Mouse (Mus musculus) midbrain, embryonic 12.5 days (tissue): ENCODE results near the gene Hs3st2. TPM values are rescaled to one million over a fixed set of nuclear protein-coding genes. Genes with fewer than 3 reads are reported as not detected.
"Not testable (repeated sequence)": the region's sequence is repeated elsewhere in the genome, so short reads cannot be mapped to it uniquely, and the experiment has no call there.

ENCODE experiments used
- ATAC-seq: fragments of 200-750 bp; cut with Nextera tagmentation; 2 replicates; pipeline ENCODE4 v1.8.0; 2017; ENCODE audit warnings: low read depth, moderate TSS enrichment, moderate library complexity; ENCODE audit not compliant: low FRiP score
- H3K27ac ChIP-seq: fragments of 300-500 bp; sonication (generic); replicated peaks from 2 replicates; pipeline ENCODE4 v1.5.1; 2016; ENCODE audit warnings: mild to moderate bottlenecking
- H3K27me3 ChIP-seq: fragments of 300-500 bp; sonication (generic); 2 replicates; pipeline ENCODE4 v1.6.1; 2016; ENCODE audit warnings: mild to moderate bottlenecking
- H3K36me3 ChIP-seq: fragments of 300-500 bp; sonication (generic); 2 replicates; pipeline ENCODE4 v1.6.1; 2016
- H3K4me1 ChIP-seq: fragments of 300-500 bp; sonication (generic); 2 replicates; pipeline ENCODE4 v1.6.1; 2016
- H3K4me2 ChIP-seq: fragments of 300-500 bp; sonication (generic); replicated peaks from 2 replicates; pipeline ENCODE4 v1.6.1; 2016; ENCODE audit warnings: mild to moderate bottlenecking, moderate library complexity
- H3K4me3 ChIP-seq: fragments of 300-500 bp; sonication (generic); 2 replicates; pipeline ENCODE4 v1.5.1; 2016; ENCODE audit warnings: mild to moderate bottlenecking
- H3K9ac ChIP-seq: fragments of 300-500 bp; sonication (generic); replicated peaks from 2 replicates; pipeline ENCODE4 v1.6.1; 2016; ENCODE audit warnings: mild to moderate bottlenecking, moderate library complexity
- H3K9me3 ChIP-seq: fragments of 300-500 bp; sonication (generic); 2 replicates; pipeline ENCODE4 v1.6.1; 2016; ENCODE audit warnings: mild to moderate bottlenecking
- WGBS: fragments of 180-500 bp; shearing (Covaris S2); methylation state at CpG from one replicate; pipeline ENCODE4 v1.1.7; 2016; 5-methylcytosine and 5-hydroxymethylcytosine counted together
- polyA plus RNA-seq: library from polyadenylated mRNA; unstranded; fragments of >200 nt; fragmentation: Nextera tagmentation; extraction: Ambion mirVana; gene quantifications from 2 replicates; pipeline ENCODE4 v1.2.1, GENCODE M21; 2016

Hs3st2 gene
- polyA plus RNA-seq, result 2.2 and 2.9 TPM in 2 replicates

DNA sequence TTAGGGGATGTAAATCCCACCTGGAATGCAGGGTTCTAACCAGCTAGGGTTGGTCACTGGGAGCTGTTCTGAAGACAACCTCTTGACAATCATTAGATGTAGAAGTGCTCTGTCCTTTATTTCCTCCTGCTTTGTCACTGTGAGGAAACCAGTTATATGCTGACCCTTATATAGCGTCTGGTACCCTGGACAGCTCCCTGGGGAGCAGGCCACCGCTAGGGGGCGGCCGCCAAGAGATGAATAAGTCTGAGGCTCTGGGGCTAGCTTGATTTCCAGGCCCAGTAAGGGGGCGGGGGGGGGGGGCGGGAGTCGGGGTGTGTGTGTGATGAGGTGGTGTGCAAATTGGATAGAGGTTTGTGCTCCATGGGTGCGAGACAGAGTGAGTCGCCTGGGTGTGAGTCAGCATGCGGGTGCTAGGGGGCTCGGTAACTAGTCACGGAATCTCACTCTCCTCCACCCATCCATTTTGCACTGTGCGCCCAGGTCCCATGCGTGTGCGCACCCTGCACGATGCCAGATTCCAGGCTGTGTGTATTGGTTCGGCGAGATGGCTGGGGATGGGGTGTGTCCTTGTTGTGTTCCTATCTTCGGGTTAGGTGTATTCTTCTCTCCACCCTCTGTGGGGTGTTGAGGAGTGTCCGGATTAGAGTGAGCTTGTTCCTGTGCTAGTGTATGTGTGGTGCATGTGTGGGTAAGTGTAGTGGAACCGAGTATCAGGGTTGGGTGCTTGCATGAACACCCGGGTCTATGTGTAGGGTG lies at the start of gene Hs3st2:
Hs3st2 (plus strand) TSS at position 635 of the 759 bp plus-strand sequence.
- peak within 1 kb of the TSS; percentile 44 for H3K4me3 ChIP-seq
- H3K27me3 ChIP-seq, result peaks cover 48% of the 10 kb centered on the region
- H3K36me3 ChIP-seq, result no peaks in the 10 kb centered on the region
- peak; percentile 47 for ATAC-seq
- H3K27ac ChIP-seq, result no peak within 1 kb of the TSS
- no peaks in the 10 kb centered on the region for H3K9me3 ChIP-seq
- H3K4me2 ChIP-seq, result peak within 1 kb of the TSS; percentile 56
- H3K4me1 ChIP-seq, result peaks cover 14% of the 10 kb centered on the region
- peak within 1 kb of the TSS; percentile 37; the same call in 1 of the 2 replicates for H3K9ac ChIP-seq
- WGBS, result 3% methylated on average over 21 of the region's 22 CpGs

DNA sequence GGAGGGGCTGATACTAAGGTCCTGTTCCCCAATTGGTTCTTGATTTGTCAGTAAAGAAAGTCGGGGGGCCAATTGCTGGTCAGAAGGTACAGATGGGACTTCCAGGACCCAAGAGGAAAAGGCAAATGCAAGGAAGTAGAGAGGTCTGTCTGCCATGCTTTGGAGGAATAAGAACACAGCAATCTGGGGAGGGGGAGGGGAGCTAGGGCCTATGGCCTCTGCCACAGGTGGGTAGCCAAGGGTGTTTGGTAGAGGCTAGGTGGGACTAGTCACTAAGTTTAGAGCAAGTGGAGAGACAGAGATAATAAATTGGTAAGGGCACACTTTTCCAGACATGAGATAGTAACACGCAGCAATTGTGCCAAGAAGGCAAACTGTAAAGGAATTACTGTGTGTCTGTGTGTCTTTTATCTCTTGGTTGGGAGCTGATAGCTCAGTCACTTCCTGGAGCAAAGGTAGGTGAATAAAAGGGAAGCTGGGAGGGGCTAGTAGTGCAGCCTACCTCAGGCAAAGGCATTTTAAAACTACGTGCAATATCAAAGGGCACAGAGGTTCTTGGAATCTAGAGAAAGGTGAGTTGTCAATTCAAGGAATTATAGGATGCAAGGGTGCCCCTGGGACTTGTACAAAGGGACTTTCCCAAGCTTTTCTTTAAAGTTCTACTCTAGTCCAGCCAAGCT lies 43.2 kb upstream of the Hs3st2 start:
- Histone ChIP-seq H3K9me3 (no peaks in the 10 kb centered on the region), H3K36me3 (no peaks in the 10 kb centered on the region)
- 81% methylated on average over 3 of the region's 3 CpGs for WGBS

DNA sequence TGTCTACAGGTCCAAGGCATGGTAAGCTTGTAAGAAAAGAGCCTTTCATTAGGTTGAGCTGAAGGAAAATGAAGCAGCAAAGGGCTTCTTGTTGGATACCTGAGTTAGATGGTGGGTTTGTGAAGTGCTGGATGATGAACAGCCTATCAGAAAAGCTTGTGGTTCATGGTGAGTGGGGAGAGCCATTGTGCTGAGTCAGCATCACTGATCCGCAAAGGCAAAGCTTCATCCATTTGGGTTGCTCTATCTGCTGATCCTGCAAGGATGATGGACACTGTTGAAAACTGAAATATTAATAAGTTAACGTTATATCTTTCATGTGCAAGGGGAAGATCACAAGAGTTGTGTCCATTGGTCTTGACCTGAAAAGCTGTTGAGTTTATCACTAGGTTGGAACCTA lies 40.0 kb upstream of the Hs3st2 start:
- Histone ChIP-seq H3K4me2 (no peak overlapping the region), H3K4me3 (no peak overlapping the region), H3K27ac (no peak overlapping the region), H3K9ac (no peak overlapping the region), H3K9me3 (no peaks in the 10 kb centered on the region), H3K27me3 (no peaks in the 10 kb centered on the region), H3K36me3 (no peaks in the 10 kb centered on the region), H3K4me1 (no peaks in the 10 kb centered on the region; the same call in 1 of the 2 replicates)
- 85% methylated on average over 2 of the region's 2 CpGs for WGBS
- ATAC-seq, result no peak

More for the DNA sequence above, 43.2 kb upstream of the Hs3st2 start:
- H3K27ac ChIP-seq, result no peak overlapping the region
- ATAC-seq, result no peak
- no peaks in the 10 kb centered on the region for H3K4me1 ChIP-seq
- H3K9ac ChIP-seq, result no peak overlapping the region
- no peaks in the 10 kb centered on the region for H3K27me3 ChIP-seq
- no peak overlapping the region for H3K4me3 ChIP-seq
- no peak overlapping the region for H3K4me2 ChIP-seq

DNA sequence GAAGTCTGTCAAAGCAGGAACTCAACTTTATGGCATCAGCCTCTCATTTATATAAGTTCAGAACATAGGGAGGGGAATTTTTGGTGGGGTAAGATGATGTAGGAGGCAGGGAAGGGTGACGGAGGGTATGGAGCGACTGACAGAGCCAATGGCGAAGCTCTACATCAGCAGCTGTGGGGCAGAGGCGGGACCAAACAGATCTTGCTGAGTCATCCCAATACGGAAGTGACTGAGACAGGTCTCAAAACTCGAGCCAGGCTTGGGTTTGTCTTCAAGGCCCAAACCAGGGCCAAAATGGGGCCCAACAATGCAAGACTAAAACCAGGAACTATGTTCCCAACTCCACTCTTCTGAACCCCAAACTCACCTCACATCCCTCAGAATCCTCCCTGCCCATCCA lies 30.2 kb upstream of the Hs3st2 start:
- not testable (repeated sequence) for H3K27me3 ChIP-seq, H3K4me1 ChIP-seq, H3K27ac ChIP-seq, H3K9me3 ChIP-seq, H3K4me2 ChIP-seq, H3K9ac ChIP-seq, H3K36me3 ChIP-seq, ATAC-seq, H3K4me3 ChIP-seq
- WGBS, result 86% methylated on average over 6 of the region's 6 CpGs

DNA sequence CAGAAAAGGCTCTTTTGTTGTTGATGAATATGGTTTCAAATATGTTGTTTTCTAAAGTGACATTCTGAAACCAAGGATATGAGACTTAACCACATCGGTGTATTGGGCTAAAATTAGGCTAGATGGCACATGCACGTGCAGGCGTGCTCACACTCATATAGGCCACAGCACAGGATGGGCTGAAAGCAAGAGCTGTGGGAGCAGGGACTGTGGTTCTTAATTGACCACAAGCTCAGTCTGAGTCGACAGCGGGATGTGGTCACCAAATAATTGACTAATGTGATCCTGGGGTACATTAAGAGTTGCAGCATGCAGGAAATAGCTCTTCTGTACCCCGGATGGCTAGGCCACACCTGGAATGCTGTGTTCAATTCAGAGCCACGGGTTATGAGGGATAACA lies 26.1 kb upstream of the Hs3st2 start:
- Histone ChIP-seq H3K4me1 (no peaks in the 10 kb centered on the region), H3K9ac (no peak overlapping the region), H3K27ac (no peak overlapping the region), H3K4me3 (no peak overlapping the region), H3K4me2 (no peak overlapping the region), H3K36me3 (no peaks in the 10 kb centered on the region), H3K9me3 (no peaks in the 10 kb centered on the region), H3K27me3 (no peaks in the 10 kb centered on the region)
- WGBS, result 90% methylated on average over 7 of the region's 7 CpGs
- no peak for ATAC-seq

DNA sequence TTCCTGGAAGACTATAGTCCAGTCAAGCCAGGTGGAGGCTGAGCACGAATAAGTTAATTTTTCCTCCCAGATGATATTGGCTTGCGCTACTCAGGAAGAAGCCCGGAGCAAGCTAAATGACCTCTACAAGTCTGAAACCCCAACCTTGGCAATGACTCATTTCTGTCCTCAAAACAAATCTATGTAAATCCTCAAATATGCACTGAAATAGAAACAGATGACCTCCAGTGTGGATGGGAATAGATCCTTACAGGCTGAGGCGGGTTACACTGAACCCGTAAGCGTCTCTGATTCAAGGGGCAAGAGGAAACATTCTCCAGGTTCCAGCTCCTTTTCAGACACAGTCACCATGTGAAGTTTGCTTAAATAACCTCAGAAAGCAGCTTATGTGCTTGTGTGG lies 24.5 kb upstream of the Hs3st2 start:
- Histone ChIP-seq H3K27ac (no peak overlapping the region), H3K9ac (no peak overlapping the region), H3K36me3 (no peaks in the 10 kb centered on the region), H3K4me1 (no peaks in the 10 kb centered on the region), H3K27me3 (no peaks in the 10 kb centered on the region), H3K9me3 (no peaks in the 10 kb centered on the region), H3K4me3 (no peak overlapping the region), H3K4me2 (no peak overlapping the region)
- no peak for ATAC-seq
- 95% methylated on average over 6 of the region's 6 CpGs for WGBS

DNA sequence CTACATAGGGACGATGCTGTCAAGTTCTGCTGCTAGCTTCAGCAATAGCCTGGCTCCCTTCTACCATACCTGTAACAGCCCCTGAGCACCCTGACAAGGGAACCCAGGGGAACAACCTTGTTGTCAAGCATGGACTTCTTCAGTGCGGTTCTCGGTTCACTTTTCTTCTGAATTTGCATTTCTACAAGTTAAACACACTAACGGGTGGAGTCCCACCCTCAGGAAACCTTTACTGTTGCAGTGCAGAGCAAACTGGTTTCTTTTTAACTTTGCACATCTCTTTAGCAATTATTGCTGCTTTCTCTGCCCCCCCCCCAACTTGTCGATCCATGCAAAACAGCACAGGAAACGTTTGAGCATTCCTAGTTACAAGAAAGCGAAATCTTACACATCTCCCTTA lies 19.7 kb upstream of the Hs3st2 start:
- no peaks in the 10 kb centered on the region for H3K4me1 ChIP-seq
- 87% methylated on average over 7 of the region's 7 CpGs for WGBS
- no peak for ATAC-seq
- H3K9ac ChIP-seq, result no peak overlapping the region
- no peak overlapping the region for H3K4me2 ChIP-seq
- H3K27ac ChIP-seq, result no peak overlapping the region
- no peaks in the 10 kb centered on the region for H3K36me3 ChIP-seq
- H3K4me3 ChIP-seq, result no peak overlapping the region
- H3K27me3 ChIP-seq, result no peaks in the 10 kb centered on the region
- no peaks in the 10 kb centered on the region for H3K9me3 ChIP-seq

DNA sequence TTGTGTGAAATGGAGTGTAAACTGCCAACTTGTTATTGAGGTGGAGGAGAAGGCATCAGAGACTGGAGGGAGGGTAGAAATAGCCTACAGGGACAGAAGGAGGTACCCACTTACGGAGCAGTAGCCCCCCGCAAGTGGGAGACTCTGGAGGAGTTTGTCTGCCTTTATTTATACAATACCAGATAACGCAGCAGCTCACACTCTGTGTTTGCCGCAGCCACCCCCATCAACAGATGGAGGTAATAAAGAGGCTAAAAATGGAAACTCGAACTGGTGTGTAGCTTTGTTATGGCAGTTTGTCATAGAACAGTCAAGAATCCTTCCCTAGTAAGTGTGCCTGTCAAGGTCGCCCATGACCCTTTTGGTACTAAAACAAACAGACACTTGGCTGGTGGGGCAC lies 16.2 kb upstream of the Hs3st2 start:
- H3K36me3 ChIP-seq, result no peaks in the 10 kb centered on the region
- H3K4me2 ChIP-seq, result no peak overlapping the region
- H3K27ac ChIP-seq, result no peak overlapping the region
- WGBS, result 73% methylated on average over 6 of the region's 6 CpGs
- H3K4me3 ChIP-seq, result no peak overlapping the region
- no peak for ATAC-seq
- H3K27me3 ChIP-seq, result no peaks in the 10 kb centered on the region
- no peaks in the 10 kb centered on the region for H3K4me1 ChIP-seq
- no peak overlapping the region for H3K9ac ChIP-seq
- no peaks in the 10 kb centered on the region for H3K9me3 ChIP-seq

DNA sequence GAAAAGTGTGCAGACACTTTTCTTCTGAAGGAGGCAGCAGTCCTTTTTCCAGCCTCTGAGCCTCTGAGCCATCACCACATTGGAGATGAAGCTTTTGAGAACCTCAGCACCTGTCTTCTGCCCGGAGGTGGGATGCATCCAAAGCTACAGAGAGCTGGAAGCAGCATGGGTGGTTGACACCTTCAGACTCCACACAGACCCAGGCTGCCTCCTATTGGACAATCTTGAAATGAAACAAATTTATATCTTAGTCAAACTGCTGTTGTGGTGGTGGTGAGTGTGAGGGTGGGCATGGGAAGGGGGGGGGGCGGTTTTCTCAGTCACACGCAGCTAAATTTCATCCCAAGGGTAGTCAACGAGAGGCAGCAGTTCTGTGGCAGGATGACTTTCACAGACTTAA lies 12.7 kb upstream of the Hs3st2 start:
- no peak overlapping the region for H3K4me2 ChIP-seq
- no peaks in the 10 kb centered on the region for H3K9me3 ChIP-seq
- H3K4me1 ChIP-seq, result no peaks in the 10 kb centered on the region
- no peak overlapping the region for H3K27ac ChIP-seq
- no peaks in the 10 kb centered on the region for H3K27me3 ChIP-seq
- H3K36me3 ChIP-seq, result no peaks in the 10 kb centered on the region
- ATAC-seq, result no peak
- WGBS, result 69% methylated on average over 4 of the region's 4 CpGs
- no peak overlapping the region for H3K9ac ChIP-seq
- no peak overlapping the region for H3K4me3 ChIP-seq

DNA sequence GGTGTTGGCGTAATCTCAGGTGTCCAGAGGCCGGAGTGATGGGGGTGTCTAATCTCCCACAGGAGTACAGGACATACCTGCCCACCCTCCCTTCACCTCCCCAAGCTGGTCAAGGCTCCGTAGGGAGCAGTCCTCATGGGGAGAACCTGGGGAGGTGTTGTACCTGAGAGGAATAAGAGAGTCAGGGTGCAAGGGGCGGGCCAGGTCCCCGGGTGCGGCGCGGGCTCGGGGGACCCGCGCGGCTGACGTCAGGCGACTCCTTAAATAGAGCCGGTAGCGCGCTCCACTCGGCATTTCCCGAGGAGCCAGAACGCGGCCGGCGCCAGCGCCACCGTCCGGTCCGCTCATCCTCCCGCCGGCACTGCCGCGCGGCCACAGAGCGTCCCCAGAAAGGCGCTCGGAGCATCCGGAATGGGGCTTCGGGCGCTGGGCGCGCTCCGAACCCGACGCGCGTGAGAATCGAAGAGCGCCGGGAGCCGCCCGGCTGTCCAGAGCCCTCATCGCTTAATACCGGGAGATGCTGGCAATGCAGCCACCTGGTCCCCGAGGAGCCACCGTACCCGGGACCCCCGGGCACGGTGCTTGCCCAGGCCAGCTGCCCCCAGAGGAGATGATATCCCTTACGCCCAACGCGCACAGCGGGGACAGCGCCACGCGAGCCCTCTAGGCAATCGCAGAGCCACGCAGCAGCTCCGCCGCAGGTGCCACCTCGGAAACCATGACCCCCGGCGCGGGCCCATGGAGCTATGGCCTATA lies 503 bp downstream of the Hs3st2 start:
- no peaks in the 10 kb centered on the region for H3K36me3 ChIP-seq
- no peak overlapping the region for H3K27ac ChIP-seq
- peak overlapping the region; percentile 37; the same call in 1 of the 2 replicates for H3K9ac ChIP-seq
- peaks cover 48% of the 10 kb centered on the region for H3K27me3 ChIP-seq
- peak; percentile 12 for ATAC-seq
- H3K4me3 ChIP-seq, result peak overlapping the region; percentile 44
- H3K4me2 ChIP-seq, result peak overlapping the region; percentile 56
- 1% methylated on average over 66 of the region's 72 CpGs for WGBS
- H3K4me1 ChIP-seq, result peaks cover 14% of the 10 kb centered on the region
- no peaks in the 10 kb centered on the region for H3K9me3 ChIP-seq

DNA sequence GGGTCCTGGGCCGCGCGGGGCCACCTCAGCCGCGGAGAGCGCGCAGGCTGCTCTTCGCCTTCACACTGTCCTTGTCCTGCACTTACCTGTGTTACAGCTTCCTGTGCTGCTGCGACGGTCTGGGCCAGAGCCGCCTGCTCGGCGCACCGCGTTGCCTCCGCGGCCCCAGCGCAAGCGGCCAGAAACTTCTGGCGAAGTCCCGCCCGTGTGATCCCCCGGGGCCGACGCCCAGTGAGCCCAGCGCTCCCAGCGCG lies 1.0 kb downstream of the Hs3st2 start:
- peak overlapping the region; percentile 37; the same call in 1 of the 2 replicates for H3K9ac ChIP-seq
- no peak overlapping the region for H3K27ac ChIP-seq
- peaks cover 48% of the 10 kb centered on the region for H3K27me3 ChIP-seq
- 0 out of 2 replicates have a peak, but pooled peaks have one; percentile 27 for ATAC-seq
- H3K4me1 ChIP-seq, result peaks cover 14% of the 10 kb centered on the region
- H3K36me3 ChIP-seq, result no peaks in the 10 kb centered on the region
- H3K4me3 ChIP-seq, result peak overlapping the region; percentile 44
- WGBS, result under 1% methylated on average over 25 of the region's 28 CpGs
- no peaks in the 10 kb centered on the region for H3K9me3 ChIP-seq
- peak overlapping the region; percentile 56 for H3K4me2 ChIP-seq

DNA sequence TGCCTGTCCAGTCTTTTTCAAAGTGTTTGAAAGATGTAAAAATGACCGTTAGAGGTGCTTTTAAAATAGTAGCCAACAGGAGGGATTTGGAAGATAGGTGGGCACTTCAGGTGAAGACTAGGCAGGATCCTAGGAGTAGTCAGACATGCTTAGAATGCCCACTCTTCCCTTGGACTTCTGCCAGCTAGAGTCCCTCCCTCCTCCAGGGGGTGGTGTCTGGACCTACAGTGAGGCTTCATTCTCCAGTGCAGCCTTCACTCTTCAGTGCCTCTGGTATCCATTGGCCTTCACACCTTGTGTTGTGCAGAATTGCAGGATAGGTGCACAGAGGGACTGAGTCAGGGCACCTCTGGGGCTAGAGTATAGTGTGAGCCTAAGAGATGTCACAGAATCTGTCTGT lies 2.2 kb downstream of the Hs3st2 start:
- no peak overlapping the region for H3K27ac ChIP-seq
- no peak overlapping the region for H3K4me2 ChIP-seq
- H3K27me3 ChIP-seq, result peaks cover 48% of the 10 kb centered on the region
- H3K9ac ChIP-seq, result no peak overlapping the region
- 86% methylated on average over 1 of the region's 1 CpGs for WGBS
- peaks cover 14% of the 10 kb centered on the region for H3K4me1 ChIP-seq
- H3K4me3 ChIP-seq, result no peak overlapping the region
- no peaks in the 10 kb centered on the region for H3K36me3 ChIP-seq
- ATAC-seq, result no peak
- H3K9me3 ChIP-seq, result no peaks in the 10 kb centered on the region
